Mouse (Mus musculus): ENCODE measurements around the gene Stra6.

- TF ChIP-seq HCFC1 (IDR thresholded peaks at IDR 0.05; ENCODE audit: borderline replicate concordance, insufficient read depth, low read length) (no peak), ZNF384 (IDR thresholded peaks at IDR 0.05; ENCODE audit: low read depth, low read length) (no peak), CHD2 (IDR thresholded peaks at IDR 0.05; ENCODE audit: low read depth, low read length) (no peak)
These were observed 135.3 kb downstream of the Stra6 start for GRCm38 (mm10) chr9:58198801-58199371.

Data from ES-E14 (cell line).